19 mouse cellular contexts compared by ENCODE assay signal in genomic region chr2:77034112-77034511, GRCm38 (mm10). TPM values are rescaled to one million over a fixed set of nuclear protein-coding genes. Genes with fewer than 3 reads are reported as not detected.
DNase-seq lines count a peak whose midpoint lies in the region; ATAC-seq lines count a peak whose summit lies in the region.
"Had no signal": no experiment of that assay in that cellular context is flagged by ENCODE, and none has a peak within 500 bp of the region (broad histone marks: within the 10 kb centered on the region; RNA-seq: fewer than 3 reads in every experiment).

No protein-coding gene starts in this region.

- H3K9ac ChIP-seq in heart, embryonic 13.5 days = no peak overlapping the region; the same call in 1 of the 2 replicates
- H3K9ac ChIP-seq: forebrain, embryonic 15.5 days; hindbrain, embryonic 13.5 days; limb, embryonic 15.5 days; lung, embryonic 14.5 days; midbrain, embryonic 15.5 days; neural tube, embryonic 12.5 days had no signal

- ATAC-seq in heart, embryonic 13.5 days (ENCODE audit: extremely low read depth, insufficient number of reproducible peaks, low FRiP score, low TSS enrichment) = no peak
- ATAC-seq: forebrain, embryonic 15.5 days; midbrain, embryonic 15.5 days had no signal

- peak overlapping the region; percentile 80 for H3K27ac ChIP-seq in heart, embryonic 13.5 days (replicated peaks)
- H3K27ac ChIP-seq: forebrain, embryonic 15.5 days; hindbrain, embryonic 13.5 days; limb, embryonic 15.5 days; midbrain, embryonic 15.5 days; neural tube, embryonic 12.5 days had no signal

- H3K36me3 ChIP-seq in heart, embryonic 13.5 days = peaks cover 65% of the 10 kb centered on the region
- H3K36me3 ChIP-seq: forebrain, embryonic 15.5 days; hindbrain, embryonic 13.5 days; limb, embryonic 15.5 days; midbrain, embryonic 15.5 days; neural tube, embryonic 12.5 days had no signal

- H3K4me2 ChIP-seq in heart, embryonic 13.5 days = no peak overlapping the region
- H3K4me2 ChIP-seq: forebrain, embryonic 15.5 days; hindbrain, embryonic 13.5 days; limb, embryonic 15.5 days; lung, embryonic 14.5 days; midbrain, embryonic 15.5 days; neural tube, embryonic 12.5 days had no signal

- peaks cover 25% of the 10 kb centered on the region for H3K4me1 ChIP-seq in heart, embryonic 13.5 days
- H3K4me1 ChIP-seq: forebrain, embryonic 15.5 days; hindbrain, embryonic 13.5 days; limb, embryonic 15.5 days; midbrain, embryonic 15.5 days; neural tube, embryonic 12.5 days had no signal

- 56% methylated on average over 4 of the region's 4 CpGs for WGBS in heart, embryonic 13.5 days

- peak; percentile 11 to 42 for DNase-seq in frontal cortex, adult 2 months (ENCODE audit: extremely low spot score in 1 of 2, low spot score in 1 of 2)
- no peak for DNase-seq in frontal cortex, postnatal 14 days (ENCODE audit: low spot score in 2 of 2)
- DNase-seq in right cerebral cortex, adult 18-20 months = peak; percentile 41
- DNase-seq in right cerebral cortex, postnatal 14 days = no peak
- DNase-seq in kidney, adult 11 months = no peak
- no peak for DNase-seq in liver
- DNase-seq: cerebellum, adult 18-20 months; kidney, adult 2 months; kidney, postnatal 36 days; layer of hippocampus, postnatal 36 days; lung, embryonic 14.5 days; spleen, adult 18-20 months; thymus, postnatal 4 days had no signal

- no peaks in the 10 kb centered on the region for H3K9me3 ChIP-seq in heart, embryonic 13.5 days
- H3K9me3 ChIP-seq: forebrain, embryonic 15.5 days; hindbrain, embryonic 13.5 days; limb, embryonic 15.5 days; midbrain, embryonic 15.5 days; neural tube, embryonic 12.5 days had no signal

- H3K4me3 ChIP-seq in heart, embryonic 13.5 days = no peak overlapping the region
- H3K4me3 ChIP-seq: forebrain, embryonic 15.5 days; hindbrain, embryonic 13.5 days; limb, embryonic 15.5 days; midbrain, embryonic 15.5 days; neural tube, embryonic 12.5 days had no signal

- no peaks in the 10 kb centered on the region for H3K27me3 ChIP-seq in heart, embryonic 13.5 days (replicated peaks)
- H3K27me3 ChIP-seq: forebrain, embryonic 15.5 days; hindbrain, embryonic 13.5 days; limb, embryonic 15.5 days; midbrain, embryonic 15.5 days; neural tube, embryonic 12.5 days had no signal

RNA-seq across cellular contexts. Expression of gene Ttn, which starts 51.8 kb away (rescaled TPM):
- polyA plus RNA-seq in frontal cortex, adult 2 months (2012; rRNA removed) = 0.24 and 0.42 TPM in 2 replicates
- polyA plus RNA-seq in heart, embryonic 13.5 days (2015; fragmentation: Nextera tagmentation; extraction: Ambion mirVana) = 426 and 512 TPM in 2 replicates

Comparison
In these comparisons a context has a peak if more than half of its experiments do, and no peak if none do; other contexts are left out.
1. DNase-seq: peak in frontal cortex, adult 2 months (2 of 2) and right cerebral cortex, adult 18-20 months (single experiment); none in frontal cortex, postnatal 14 days (0 of 2), right cerebral cortex, postnatal 14 days (single experiment), kidney, adult 11 months (single experiment) and liver (single experiment).
2. RNA of gene Ttn, which starts 51.8 kb away (polyA plus RNA-seq): 426 to 512 TPM in heart, embryonic 13.5 days; 0.24 to 0.42 TPM in frontal cortex, adult 2 months; every median in the first group is over 100 times any median in the second.